Mouse (Mus musculus) T-helper 1 cell (primary cell): ENCODE data around the gene Chrm4.

Experiments used
- in situ Hi-C: fragments of 300-600 bp; cut with MboI, MseI; formaldehyde crosslinking; loops from one replicate; pipeline ENCODE4 v1.15.1; 2025; ENCODE audit warnings: high pct_unique_total_duplicates

Gene Chrm4

DNA sequence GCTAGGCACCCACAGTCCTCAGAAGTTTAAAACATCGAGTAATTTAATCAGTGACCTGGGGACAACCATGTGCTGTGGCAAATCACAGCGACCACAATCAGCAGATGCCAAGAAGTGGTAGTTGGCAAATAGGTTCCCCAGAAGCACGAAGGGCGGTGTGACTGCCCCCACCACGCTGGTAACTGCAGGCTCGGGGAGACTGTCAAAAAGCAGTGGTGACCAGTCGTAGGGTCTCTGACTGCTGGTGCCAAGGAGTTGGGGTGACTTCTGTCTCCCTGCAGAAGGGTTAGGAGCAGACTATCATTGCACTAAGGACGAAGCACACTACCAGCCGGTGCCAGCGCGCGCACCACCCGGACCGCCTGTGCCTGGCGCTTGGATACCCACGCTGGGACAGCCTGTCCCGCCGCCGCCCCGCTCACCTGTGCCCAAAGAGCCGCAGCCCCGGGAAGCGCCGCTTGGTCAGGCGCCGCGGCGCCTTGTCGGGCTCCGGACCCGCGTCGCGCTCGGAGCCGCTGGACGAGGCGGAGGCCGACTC is 35.9 kb downstream of the Chrm4 start:
- in situ Hi-C loops: loop anchor here (25.0 kb wide), 1 partner anchor 1499 kb away; the partner anchor contains the start of gene Cd82

GRCm38 (mm10) chr2:91963443-91963932 is 36.4 kb downstream of the Chrm4 start:
- in situ Hi-C loops: loop anchor here (25.0 kb wide), 1 partner anchor 1499 kb away; the partner anchor contains the start of gene Cd82

DNA sequence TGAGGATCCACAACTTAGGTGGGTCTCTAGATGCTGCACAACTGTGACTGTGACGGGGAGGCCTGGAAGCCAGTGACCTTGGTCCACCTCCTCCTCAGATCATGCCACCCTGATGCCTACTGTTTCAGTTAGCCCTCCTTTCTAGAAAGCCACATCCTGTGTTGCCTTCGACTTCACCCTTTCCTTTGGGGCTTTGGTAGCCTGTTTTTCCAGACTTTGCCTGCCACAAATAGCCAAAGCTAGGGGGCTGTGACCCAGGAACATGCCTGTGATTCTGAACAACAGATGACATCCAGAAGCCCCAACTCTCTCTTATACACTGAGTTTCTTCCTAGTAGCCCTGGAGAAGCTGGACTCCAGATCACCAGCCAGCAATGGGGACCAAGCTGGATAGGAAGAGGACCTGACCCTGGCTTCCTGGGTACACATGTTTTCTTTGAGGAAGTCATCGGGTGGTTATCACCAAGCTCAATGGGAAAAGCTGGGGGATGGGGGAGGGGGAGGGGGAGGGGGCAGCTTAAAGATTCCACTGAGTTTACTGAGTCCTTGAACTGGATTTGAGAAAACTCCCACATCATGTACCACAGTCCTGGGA is 37.7 kb downstream of the Chrm4 start:
- in situ Hi-C loops: loop anchor here (25.0 kb wide), 1 partner anchor 1498 kb away; the partner anchor contains the start of gene Cd82

GRCm38 (mm10) chr2:91965417-91965816 is 38.4 kb downstream of the Chrm4 start:
- in situ Hi-C loops: loop anchor here (25.0 kb wide), 1 partner anchor 1497 kb away; the partner anchor contains the start of gene Cd82

GRCm38 (mm10) chr2:91966367-91966766 is 39.3 kb downstream of the Chrm4 start:
- in situ Hi-C loops: loop anchor here (25.0 kb wide), 1 partner anchor 1496 kb away; the partner anchor contains the start of gene Cd82

DNA sequence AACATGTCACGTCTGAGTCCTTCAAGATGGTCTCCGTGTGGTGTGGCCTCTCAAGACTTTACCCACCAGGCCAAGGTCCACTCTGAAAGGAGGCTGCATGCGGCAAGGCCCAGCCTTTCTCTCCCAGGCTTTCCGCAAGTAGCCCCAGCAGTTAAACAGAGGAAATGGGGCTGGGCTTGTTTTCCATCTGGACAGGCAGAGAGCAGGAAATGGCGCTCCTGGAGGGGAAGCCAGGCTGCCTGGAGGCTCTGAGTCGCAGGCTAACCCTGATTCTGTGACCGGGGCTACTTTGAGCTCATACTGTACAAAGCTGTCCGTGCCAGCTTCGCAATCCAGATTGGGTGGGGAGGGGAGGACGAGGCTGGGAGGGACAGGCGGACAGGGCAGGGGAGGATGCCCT is 40.9 kb downstream of the Chrm4 start:
- in situ Hi-C loops: loop anchor here (25.0 kb wide), 1 partner anchor 1494 kb away; the partner anchor contains the start of gene Cd82

GRCm38 (mm10) chr2:91971231-91972097 is 44.4 kb downstream of the Chrm4 start:
- in situ Hi-C loops: loop anchor here (25.0 kb wide), 1 partner anchor 1491 kb away; the partner anchor contains the start of gene Cd82

DNA sequence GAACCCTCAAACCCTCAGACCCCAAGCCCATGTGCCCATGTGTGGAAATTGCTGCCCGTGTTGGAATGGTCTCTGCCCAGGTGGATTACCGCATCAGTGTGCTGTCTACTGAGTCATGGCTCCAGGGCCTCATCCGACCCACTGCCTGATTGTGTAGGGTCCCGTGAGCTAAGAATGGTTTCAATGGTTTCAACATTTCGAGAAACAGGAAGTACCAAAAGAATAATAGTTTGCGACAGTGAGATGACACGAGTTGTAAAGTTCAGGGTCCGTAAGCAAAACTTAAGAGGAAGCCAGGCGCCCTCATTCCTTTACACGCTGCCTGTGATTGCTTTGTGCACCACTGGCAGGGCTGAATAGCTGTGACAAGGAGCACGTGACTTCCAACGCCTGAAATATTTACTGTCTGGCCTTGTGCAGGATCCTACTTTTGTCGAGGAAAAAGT is 45.1 kb downstream of the Chrm4 start:
- in situ Hi-C loops: loop anchor here (25.0 kb wide), 1 partner anchor 1490 kb away; the partner anchor contains the start of gene Cd82

DNA sequence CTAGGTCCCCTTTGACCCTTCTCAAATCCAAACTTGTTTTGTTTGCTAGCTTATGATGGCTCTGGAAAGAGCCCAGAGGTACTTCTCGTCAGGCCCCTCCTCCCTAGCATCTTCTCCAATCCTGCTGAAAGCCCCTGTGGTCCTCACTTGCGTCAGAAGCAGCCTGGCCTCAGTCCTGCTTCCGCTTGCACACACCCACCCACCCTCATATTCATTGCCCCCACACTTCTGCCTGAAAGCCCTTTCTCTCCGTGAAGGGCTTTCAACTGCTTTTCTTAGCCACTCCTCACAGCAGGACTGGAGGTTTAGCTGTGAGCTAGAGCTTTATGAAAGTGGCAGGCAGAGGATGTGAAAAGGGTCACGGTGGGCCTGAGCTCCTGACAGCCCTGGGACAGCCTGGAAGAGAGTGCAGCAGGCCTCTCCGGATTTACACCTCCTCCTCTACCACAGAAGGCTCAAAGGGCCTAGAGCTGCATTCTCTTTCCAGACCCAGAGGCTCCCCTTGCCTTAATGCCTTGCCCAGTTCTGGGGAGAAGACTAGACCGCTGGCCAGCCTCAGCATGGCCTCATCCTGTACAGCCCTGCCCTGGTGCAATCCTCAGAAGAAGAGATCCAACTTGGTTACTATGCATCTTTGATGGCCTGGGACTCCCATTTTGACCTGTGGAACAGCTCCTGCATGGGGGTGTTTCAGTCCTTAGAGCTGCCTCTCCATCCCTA is 46.5 kb downstream of the Chrm4 start:
- in situ Hi-C loops: loop anchor here (25.0 kb wide), 1 partner anchor 1489 kb away; the partner anchor contains the start of gene Cd82

GRCm38 (mm10) chr2:91975581-91976541 is 48.8 kb downstream of the Chrm4 start, which contains the start of gene Dgkz:
TSS of gene Dgkz (minus strand) at chr2:91975864.
- in situ Hi-C loops: no loop called here

DNA sequence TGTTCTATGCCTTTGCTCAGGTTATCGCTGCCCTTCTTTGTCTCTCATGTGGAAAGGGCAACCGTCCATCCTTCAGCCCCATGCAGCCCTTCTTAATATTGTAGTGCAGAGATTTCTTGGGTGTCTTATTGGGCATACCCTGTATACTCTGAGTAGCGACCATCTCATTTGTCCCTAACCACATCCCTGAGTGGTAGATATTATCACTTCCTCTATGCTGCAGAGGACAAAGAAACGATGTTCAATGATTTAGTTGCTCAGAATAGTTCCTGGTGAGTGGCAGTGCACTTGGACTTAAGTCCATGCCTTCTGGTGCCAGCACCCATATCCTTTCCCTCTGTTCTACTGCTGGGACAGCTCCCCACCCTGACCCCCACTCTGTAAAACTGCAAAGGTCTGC is 50.9 kb downstream of the Chrm4 start:
- in situ Hi-C loops: no loop called here
